Mouse (Mus musculus) heart, adult 2 months (tissue): ENCODE results near the gene Dio3.

Source experiments
- CTCF ChIP-seq: fragments of 200-600 bp; IDR thresholded peaks from 2 replicates; pipeline ENCODE4 v1.8.1; 2022; ENCODE audit warnings: antibody characterized with exemption, mild to moderate bottlenecking, moderate library complexity
- EP300 ChIP-seq: fragments of 200-500 bp; IDR thresholded peaks from 2 replicates; pipeline ENCODE4 v1.6.1; 2011; ENCODE audit warnings: low read depth, low read length, control low read depth; ENCODE audit not compliant: insufficient read depth
- POLR2A ChIP-seq: fragments of 200-500 bp; IDR thresholded peaks from 2 replicates; pipeline ENCODE4 v1.6.1; 2011; ENCODE audit warnings: mild to moderate bottlenecking, low read depth, low read length, control low read depth; ENCODE audit not compliant: insufficient read depth

DNA sequence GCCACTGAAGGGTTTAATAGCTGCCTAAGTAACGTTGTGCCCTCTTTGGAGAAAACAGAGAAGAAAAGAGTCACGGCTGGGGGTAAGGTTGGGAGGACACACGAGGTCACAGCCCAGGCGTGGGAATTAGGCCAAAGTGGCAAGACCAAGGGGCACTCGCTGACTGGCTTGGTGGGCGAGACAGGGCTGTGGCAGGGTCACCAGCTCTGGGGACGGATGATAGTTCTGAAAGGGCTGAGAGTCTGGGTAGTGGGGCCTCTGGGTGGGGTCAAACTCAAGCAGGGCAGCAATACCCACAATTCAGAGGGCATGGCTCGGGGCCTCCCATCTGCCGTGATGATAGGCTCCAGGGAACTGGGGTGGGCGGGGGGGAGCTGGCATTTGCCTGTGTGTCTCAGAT, 23.1 kb upstream of the Dio3 start:
- TF ChIP-seq CTCF (no peak), EP300 (no peak), POLR2A (no peak)
